Mouse (Mus musculus) neural tube, embryonic 10.5 days (tissue): Measurements from ENCODE around the gene Rufy2.
A peak's percentile ranks its signal among the peaks of the same experiment; 100 is the strongest.

Experiments
- DNase-seq: peaks from one replicate; pipeline ENCODE4 v3.0.0-alpha.2; 2017; ENCODE audit warnings: low spot score; ENCODE audit errors: extremely low spot score

Rufy2 gene

GRCm38 (mm10) chr10:62980039-62980954 is at the start of gene Rufy2:
TSS of gene Rufy2 (plus strand) at chr10:62980223.
- DNase-seq: peak; percentile 88

- no peak for DNase-seq
Measured at GRCm38 (mm10) chr10:62932381-62932780, 47.6 kb upstream of the Rufy2 start.

GRCm38 (mm10) chr10:62944975-62945580 is 34.9 kb upstream of the Rufy2 start:
- DNase-seq: no peak

- peak; percentile 85 for DNase-seq
Measured at GRCm38 (mm10) chr10:62946738-62947471, 33.1 kb upstream of the Rufy2 start, which contains the start of gene Dna2. TSS of gene Dna2 (plus strand) at chr10:62947026.

- no peak for DNase-seq
Measured at GRCm38 (mm10) chr10:62948551-62948950, 31.5 kb upstream of the Rufy2 start.

GRCm38 (mm10) chr10:62963956-62964355 is 16.1 kb upstream of the Rufy2 start:
- DNase-seq: no peak

GRCm38 (mm10) chr10:62965796-62966195 is 14.2 kb upstream of the Rufy2 start:
- DNase-seq: no peak

GRCm38 (mm10) chr10:62966291-62966690 is 13.7 kb upstream of the Rufy2 start:
- no peak for DNase-seq

GRCm38 (mm10) chr10:62971821-62972220 is 8.2 kb upstream of the Rufy2 start:
- DNase-seq: no peak

- no peak for DNase-seq
Measured at GRCm38 (mm10) chr10:62979667-62980038, 370 bp upstream of the Rufy2 start.

- DNase-seq: no peak
Measured at GRCm38 (mm10) chr10:62984072-62984471, 4.0 kb downstream of the Rufy2 start.

GRCm38 (mm10) chr10:62984495-62984894 is 4.5 kb downstream of the Rufy2 start:
- DNase-seq: no peak

- DNase-seq: peak; percentile 53
Measured at GRCm38 (mm10) chr10:62987341-62987740, 7.3 kb downstream of the Rufy2 start.

- no peak for DNase-seq
Measured at GRCm38 (mm10) chr10:62990636-62991035, 10.6 kb downstream of the Rufy2 start.

GRCm38 (mm10) chr10:62993991-62994390 is 14.0 kb downstream of the Rufy2 start:
- no peak for DNase-seq

- DNase-seq: no peak
Measured at GRCm38 (mm10) chr10:63000584-63000983, 20.6 kb downstream of the Rufy2 start.

- no peak for DNase-seq
Measured at GRCm38 (mm10) chr10:63003252-63003651, 23.2 kb downstream of the Rufy2 start.

GRCm38 (mm10) chr10:63004556-63004955 is 24.5 kb downstream of the Rufy2 start:
- no peak for DNase-seq

GRCm38 (mm10) chr10:63008193-63008592 is 28.2 kb downstream of the Rufy2 start:
- no peak for DNase-seq

- DNase-seq: no peak
Measured at GRCm38 (mm10) chr10:63010268-63010667, 30.2 kb downstream of the Rufy2 start.

- no peak for DNase-seq
Measured at GRCm38 (mm10) chr10:63011556-63011955, 31.5 kb downstream of the Rufy2 start.

- no peak for DNase-seq
Measured at GRCm38 (mm10) chr10:63013476-63013875, 33.5 kb downstream of the Rufy2 start.
